Mouse (Mus musculus) retina, postnatal 7 days (tissue): Measurements from ENCODE around the gene 9930111J21Rik1.
"Not testable (repeated sequence)": the region's sequence is repeated elsewhere in the genome, so short reads cannot be mapped to it uniquely, and the experiment has no call there.

Experiments
- DNase-seq: peaks from one replicate; pipeline ENCODE4 v3.0.0-alpha.2; 2012; ENCODE audit warnings: low read depth, low spot score

9930111J21Rik1 gene

GRCm38 (mm10) chr11:48918380-48918779, 60.8 kb downstream of the 9930111J21Rik1 start:
- no peak for DNase-seq

- DNase-seq = no peak
These were observed 65.6 kb downstream of the 9930111J21Rik1 start for GRCm38 (mm10) chr11:48913611-48914010.

- DNase-seq = no peak
These were observed 70.7 kb downstream of the 9930111J21Rik1 start for GRCm38 (mm10) chr11:48908459-48908858.

GRCm38 (mm10) chr11:48902021-48902420, 77.2 kb downstream of the 9930111J21Rik1 start, which contains the start of gene Gm5431:
Gene Gm5431 (minus strand): TSS chr11:48902214.
- DNase-seq = no peak

GRCm38 (mm10) chr11:48901567-48901930, 77.6 kb downstream of the 9930111J21Rik1 start:
- DNase-seq = not testable (repeated sequence)

GRCm38 (mm10) chr11:48900654-48901566, 78.3 kb downstream of the 9930111J21Rik1 start:
- not testable (repeated sequence) for DNase-seq

GRCm38 (mm10) chr11:48898812-48899431, 80.3 kb downstream of the 9930111J21Rik1 start:
- DNase-seq = no peak
